Mouse (Mus musculus): ENCODE results near the gene Cyp8b1. TPM values are rescaled to one million over a fixed set of nuclear protein-coding genes. Genes with fewer than 3 reads are reported as not detected.

Cyp8b1 gene
- polyA plus RNA-seq, 1 experiment from 2014 or later = not detected

DNA sequence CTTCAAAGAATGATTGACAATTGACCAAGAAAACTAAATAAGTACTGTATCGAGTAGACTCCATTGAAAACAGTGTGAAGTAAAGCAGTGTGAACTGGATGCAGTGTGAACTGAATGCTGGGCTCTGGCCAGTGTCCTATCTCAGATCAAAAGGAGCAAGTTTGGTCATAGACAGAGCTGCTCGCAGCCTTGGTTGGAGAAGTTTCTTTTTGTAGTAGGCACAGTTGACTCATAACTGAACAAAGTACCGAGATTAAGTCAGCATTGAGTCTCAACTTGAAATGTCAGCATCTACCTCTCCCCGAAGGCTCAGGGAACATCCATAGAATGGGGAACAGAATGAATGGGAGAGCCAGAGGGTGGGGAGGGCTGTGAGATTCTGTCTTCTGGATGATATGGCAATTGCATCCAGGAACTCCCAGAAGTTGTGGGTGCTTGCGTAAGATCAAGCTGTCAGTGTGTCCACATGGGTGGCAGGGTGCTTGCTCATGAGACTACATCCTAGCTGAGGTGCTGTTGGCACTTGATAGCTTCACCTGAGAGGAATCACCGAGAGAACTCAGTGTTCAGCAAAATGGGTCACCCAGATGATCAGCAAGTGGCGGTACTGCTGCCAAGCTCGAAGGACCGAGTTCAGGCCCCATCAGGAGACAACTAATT is 8.9 kb upstream of the Cyp8b1 start:
- Histone ChIP-seq H3K36me3 (ENCODE audit: control insufficient read depth, insufficient read depth, low read length) (no peaks in the 10 kb centered on the region), H3K9ac (ENCODE audit: low read depth, low read length) (no peak overlapping the region), H3K4me2 (ENCODE audit: low read depth, low read length) (no peak overlapping the region), H3K4me1 (ENCODE audit: control insufficient read depth, insufficient read depth, low read length) (no peaks in the 10 kb centered on the region), H3K4me3 (ENCODE audit: low read length) (no peak overlapping the region), H3K9me3 (ENCODE audit: control insufficient read depth, low read length) (no peaks in the 10 kb centered on the region), H3K27ac (ENCODE audit: low read length) (no peak overlapping the region), H3K27me3 (replicated peaks; ENCODE audit: control insufficient read depth, insufficient read depth, low read length) (no peaks in the 10 kb centered on the region)
- 92% methylated on average over 9 of the region's 9 CpGs for WGBS
- ATAC-seq = no peak

DNA sequence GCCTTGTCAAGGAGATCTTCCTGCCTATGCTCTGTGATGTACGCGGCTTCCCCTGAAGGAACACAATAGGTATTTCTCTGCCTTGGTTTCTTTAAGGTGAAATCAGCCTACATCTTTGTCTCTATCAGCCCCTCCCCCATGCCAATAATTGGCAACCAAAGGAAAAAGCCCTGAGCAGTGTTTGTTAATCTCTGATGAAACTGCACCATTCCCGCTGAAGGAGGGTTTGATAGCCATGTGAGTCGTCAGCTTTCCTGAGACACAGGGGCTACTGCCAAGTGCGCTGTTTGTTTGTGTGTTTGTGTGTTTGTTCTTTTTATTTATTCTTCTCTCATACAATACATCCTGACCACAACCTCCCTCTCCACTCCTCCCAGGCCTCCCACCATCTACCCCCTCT is 7.8 kb upstream of the Cyp8b1 start:
- no peaks in the 10 kb centered on the region for H3K4me1 ChIP-seq (ENCODE audit: control insufficient read depth, insufficient read depth, low read length)
- H3K27ac ChIP-seq (ENCODE audit: low read length) = no peak overlapping the region
- no peak overlapping the region for H3K4me3 ChIP-seq (ENCODE audit: low read length)
- no peaks in the 10 kb centered on the region for H3K36me3 ChIP-seq (ENCODE audit: control insufficient read depth, insufficient read depth, low read length)
- H3K4me2 ChIP-seq (ENCODE audit: low read depth, low read length) = no peak overlapping the region
- H3K27me3 ChIP-seq (replicated peaks; ENCODE audit: control insufficient read depth, insufficient read depth, low read length) = no peaks in the 10 kb centered on the region
- ATAC-seq = no peak
- no peaks in the 10 kb centered on the region for H3K9me3 ChIP-seq (ENCODE audit: control insufficient read depth, low read length)
- no peak overlapping the region for H3K9ac ChIP-seq (ENCODE audit: low read depth, low read length)
- WGBS = 83% methylated on average over 5 of the region's 5 CpGs

DNA sequence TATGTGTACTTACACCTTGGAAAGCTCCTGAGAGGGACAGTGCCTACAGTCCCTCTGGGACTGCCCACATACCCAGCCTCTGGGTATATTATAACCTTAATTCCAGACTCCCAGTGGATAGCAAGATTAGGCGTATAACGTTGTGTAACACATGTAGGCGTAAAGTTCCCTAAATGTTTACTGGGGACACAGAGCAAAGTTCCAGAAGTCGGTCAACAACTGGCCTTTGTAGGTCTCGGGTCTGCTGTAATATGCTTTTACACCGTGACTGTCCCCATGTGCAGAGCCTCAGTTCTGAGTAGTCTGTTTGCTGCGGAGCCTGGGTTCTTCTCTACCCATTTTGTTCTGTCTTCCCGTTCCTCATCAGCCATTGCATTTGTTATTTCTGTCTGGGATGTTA is 7.3 kb upstream of the Cyp8b1 start:
- Histone ChIP-seq H3K9ac (ENCODE audit: low read depth, low read length) (no peak overlapping the region), H3K4me1 (ENCODE audit: control insufficient read depth, insufficient read depth, low read length) (no peaks in the 10 kb centered on the region), H3K36me3 (ENCODE audit: control insufficient read depth, insufficient read depth, low read length) (no peaks in the 10 kb centered on the region), H3K27me3 (replicated peaks; ENCODE audit: control insufficient read depth, insufficient read depth, low read length) (no peaks in the 10 kb centered on the region), H3K4me2 (ENCODE audit: low read depth, low read length) (no peak overlapping the region), H3K4me3 (ENCODE audit: low read length) (no peak overlapping the region), H3K9me3 (ENCODE audit: control insufficient read depth, low read length) (no peaks in the 10 kb centered on the region), H3K27ac (ENCODE audit: low read length) (no peak overlapping the region)
- no peak for ATAC-seq
- WGBS = 81% methylated on average over 8 of the region's 8 CpGs

DNA sequence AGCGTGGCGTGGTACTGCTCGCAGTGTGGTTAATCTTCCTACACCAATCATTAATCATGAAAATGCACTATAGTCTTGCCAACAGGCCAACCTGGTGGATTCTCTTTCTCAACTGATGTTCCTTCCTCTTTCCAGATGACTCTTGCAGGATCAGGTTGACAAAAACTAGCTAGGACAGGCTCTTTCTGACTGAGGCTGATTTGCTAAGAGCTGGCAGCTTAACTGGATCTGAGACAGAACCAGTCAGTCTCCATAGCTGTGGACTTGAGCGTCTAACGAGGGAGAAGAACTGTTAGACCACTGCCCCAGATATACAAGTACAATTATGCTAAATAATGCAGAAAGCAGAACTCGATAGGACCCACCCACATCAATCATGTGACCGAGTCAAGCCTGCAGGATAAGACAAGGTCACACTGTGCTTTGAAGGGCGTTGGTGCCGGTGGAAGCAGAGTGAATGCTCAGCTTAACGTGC is 3.0 kb upstream of the Cyp8b1 start:
- Histone ChIP-seq H3K27me3 (replicated peaks; ENCODE audit: control insufficient read depth, insufficient read depth, low read length) (no peaks in the 10 kb centered on the region), H3K9ac (ENCODE audit: low read depth, low read length) (no peak overlapping the region), H3K27ac (ENCODE audit: low read length) (no peak overlapping the region), H3K9me3 (ENCODE audit: control insufficient read depth, low read length) (no peaks in the 10 kb centered on the region), H3K4me2 (ENCODE audit: low read depth, low read length) (no peak overlapping the region), H3K36me3 (ENCODE audit: control insufficient read depth, insufficient read depth, low read length) (no peaks in the 10 kb centered on the region), H3K4me3 (ENCODE audit: low read length) (no peak overlapping the region), H3K4me1 (ENCODE audit: control insufficient read depth, insufficient read depth, low read length) (peaks cover 4% of the 10 kb centered on the region)
- no peak for ATAC-seq
- WGBS = 74% methylated on average over 10 of the region's 10 CpGs

DNA sequence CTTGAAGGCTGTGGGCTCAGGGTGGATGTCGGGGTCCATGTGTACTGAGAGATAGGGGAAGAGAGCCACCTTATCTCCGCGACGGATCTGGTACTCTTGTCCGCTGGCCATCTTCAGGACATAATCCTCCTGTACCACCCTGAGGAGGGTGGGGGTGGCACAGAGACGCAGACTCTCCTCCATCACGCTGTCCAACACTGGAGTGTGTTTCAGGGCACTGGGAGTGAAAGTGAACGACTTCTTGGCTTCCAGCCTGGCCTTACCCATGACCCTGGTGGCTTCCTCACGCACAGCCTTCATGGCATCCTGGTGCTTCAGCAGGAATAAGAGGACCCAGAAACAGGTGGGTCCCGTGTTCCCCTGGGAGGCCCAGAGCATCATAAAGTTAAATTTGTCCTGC is 1.0 kb downstream of the Cyp8b1 start:
- H3K4me2 ChIP-seq (ENCODE audit: low read depth, low read length) = no peak overlapping the region
- H3K4me3 ChIP-seq (ENCODE audit: low read length) = no peak overlapping the region
- H3K4me1 ChIP-seq (ENCODE audit: control insufficient read depth, insufficient read depth, low read length) = peaks cover 4% of the 10 kb centered on the region
- no peak overlapping the region for H3K27ac ChIP-seq (ENCODE audit: low read length)
- H3K9ac ChIP-seq (ENCODE audit: low read depth, low read length) = no peak overlapping the region
- ATAC-seq = no peak
- no peaks in the 10 kb centered on the region for H3K9me3 ChIP-seq (ENCODE audit: control insufficient read depth, low read length)
- H3K27me3 ChIP-seq (replicated peaks; ENCODE audit: control insufficient read depth, insufficient read depth, low read length) = no peaks in the 10 kb centered on the region
- H3K36me3 ChIP-seq (ENCODE audit: control insufficient read depth, insufficient read depth, low read length) = no peaks in the 10 kb centered on the region
- WGBS = 88% methylated on average over 10 of the region's 10 CpGs

DNA sequence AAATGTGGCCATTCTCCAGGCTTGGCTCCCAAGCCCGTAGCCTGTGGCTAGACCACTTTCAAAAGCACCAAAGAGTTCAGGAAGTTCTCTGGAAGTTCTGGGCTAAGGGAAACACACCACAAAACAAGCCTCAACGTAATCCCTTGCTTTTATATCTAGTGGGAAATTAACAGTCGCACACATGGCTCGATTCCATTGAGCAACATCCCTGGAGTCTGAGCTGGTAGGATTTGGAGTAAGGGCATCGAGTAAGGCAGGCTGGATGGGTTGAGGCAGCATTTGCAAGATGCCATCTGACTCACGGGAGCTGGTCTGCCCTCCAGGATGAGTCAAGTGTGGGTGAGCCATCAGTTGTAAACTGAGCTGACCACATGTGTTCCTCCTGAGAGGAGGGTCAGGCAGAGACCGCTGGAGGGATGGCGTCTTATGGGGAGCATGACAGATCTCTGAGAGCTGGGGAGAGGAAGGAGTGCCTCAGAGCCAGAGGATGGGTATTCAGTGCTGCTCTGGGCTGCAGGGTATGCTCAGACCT is 1.8 kb downstream of the Cyp8b1 start:
- Histone ChIP-seq H3K36me3 (ENCODE audit: control insufficient read depth, insufficient read depth, low read length) (no peaks in the 10 kb centered on the region), H3K27ac (ENCODE audit: low read length) (no peak overlapping the region), H3K9me3 (ENCODE audit: control insufficient read depth, low read length) (no peaks in the 10 kb centered on the region), H3K27me3 (replicated peaks; ENCODE audit: control insufficient read depth, insufficient read depth, low read length) (no peaks in the 10 kb centered on the region), H3K9ac (ENCODE audit: low read depth, low read length) (no peak overlapping the region), H3K4me3 (ENCODE audit: low read length) (no peak overlapping the region), H3K4me1 (ENCODE audit: control insufficient read depth, insufficient read depth, low read length) (peaks cover 4% of the 10 kb centered on the region), H3K4me2 (ENCODE audit: low read depth, low read length) (no peak overlapping the region)
- no peak for ATAC-seq
- WGBS = 79% methylated on average over 8 of the region's 8 CpGs

DNA sequence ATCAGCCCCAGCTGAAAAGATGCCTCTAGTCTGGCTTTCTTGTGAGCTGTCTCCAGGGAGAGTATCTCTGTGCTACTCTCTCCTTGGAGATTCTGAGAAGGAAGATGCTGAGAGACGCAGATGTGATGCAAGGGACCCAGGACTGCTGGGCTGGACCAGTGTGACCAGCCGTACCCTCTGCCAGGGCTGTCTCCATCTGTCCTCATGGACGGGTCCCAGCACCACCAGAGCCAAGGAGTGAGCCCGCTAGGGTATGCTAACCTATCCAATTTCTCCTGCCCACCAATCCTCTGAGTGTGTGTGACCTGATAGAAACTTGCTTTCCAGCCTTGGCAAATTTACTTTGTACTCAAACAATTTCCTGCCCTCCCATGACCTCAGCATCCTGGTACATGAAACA is 3.3 kb downstream of the Cyp8b1 start:
- no peaks in the 10 kb centered on the region for H3K36me3 ChIP-seq (ENCODE audit: control insufficient read depth, insufficient read depth, low read length)
- ATAC-seq = no peak
- H3K4me3 ChIP-seq (ENCODE audit: low read length) = no peak overlapping the region
- no peak overlapping the region for H3K4me2 ChIP-seq (ENCODE audit: low read depth, low read length)
- peaks cover 4% of the 10 kb centered on the region for H3K4me1 ChIP-seq (ENCODE audit: control insufficient read depth, insufficient read depth, low read length)
- no peak overlapping the region for H3K27ac ChIP-seq (ENCODE audit: low read length)
- H3K9ac ChIP-seq (ENCODE audit: low read depth, low read length) = no peak overlapping the region
- 81% methylated on average over 4 of the region's 4 CpGs for WGBS
- H3K9me3 ChIP-seq (ENCODE audit: control insufficient read depth, low read length) = no peaks in the 10 kb centered on the region
- no peaks in the 10 kb centered on the region for H3K27me3 ChIP-seq (replicated peaks; ENCODE audit: control insufficient read depth, insufficient read depth, low read length)

DNA sequence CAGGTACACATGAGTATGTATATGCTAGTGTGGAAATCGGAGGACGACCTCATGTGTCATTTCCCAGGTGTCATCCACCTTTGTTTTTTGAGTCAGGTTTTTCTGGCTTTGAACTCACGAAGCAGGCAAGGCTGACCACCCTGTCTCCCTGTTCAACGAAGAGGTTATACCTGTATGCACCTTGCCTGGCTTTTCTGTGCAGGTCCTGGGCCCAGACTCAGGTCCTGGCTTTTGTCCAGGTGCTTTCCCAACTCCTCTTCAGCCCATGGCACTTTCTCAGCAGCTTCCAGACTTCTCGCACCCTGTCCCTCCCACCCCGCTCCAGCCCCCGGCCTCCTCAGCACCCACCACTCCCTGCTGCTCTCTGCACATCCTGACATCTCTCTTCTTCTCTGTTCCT is 4.9 kb downstream of the Cyp8b1 start:
- no peak overlapping the region for H3K4me3 ChIP-seq (ENCODE audit: low read length)
- ATAC-seq = no peak

DNA sequence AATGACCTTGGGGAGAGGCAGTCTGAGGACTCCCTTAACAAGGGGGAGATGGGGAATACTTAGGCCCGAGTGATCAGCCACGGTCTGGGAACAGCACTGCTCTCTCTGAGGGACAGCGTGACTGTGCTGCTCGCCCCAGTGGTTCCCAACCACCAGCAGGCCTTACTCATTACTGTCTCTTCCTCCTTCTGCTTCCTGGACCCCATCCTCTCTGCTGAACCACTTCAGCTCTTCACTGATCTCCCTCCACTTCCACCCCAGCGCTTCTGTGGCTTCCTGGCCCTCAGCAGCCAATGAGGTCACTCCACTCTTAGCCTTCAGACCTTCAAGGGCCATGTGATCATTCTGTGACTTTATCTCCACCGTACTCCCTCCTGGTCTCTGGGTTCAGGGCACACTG is 6.5 kb downstream of the Cyp8b1 start:
- Histone ChIP-seq H3K4me1 (ENCODE audit: control insufficient read depth, insufficient read depth, low read length) (no peaks in the 10 kb centered on the region), H3K36me3 (ENCODE audit: control insufficient read depth, insufficient read depth, low read length) (no peaks in the 10 kb centered on the region), H3K4me3 (ENCODE audit: low read length) (no peak overlapping the region), H3K4me2 (ENCODE audit: low read depth, low read length) (no peak overlapping the region), H3K9me3 (ENCODE audit: control insufficient read depth, low read length) (no peaks in the 10 kb centered on the region), H3K27me3 (replicated peaks; ENCODE audit: control insufficient read depth, insufficient read depth, low read length) (no peaks in the 10 kb centered on the region), H3K9ac (ENCODE audit: low read depth, low read length) (no peak overlapping the region), H3K27ac (ENCODE audit: low read length) (no peak overlapping the region)
- ATAC-seq = no peak
- 72% methylated on average over 6 of the region's 6 CpGs for WGBS

More for the DNA sequence above, 4.9 kb downstream of the Cyp8b1 start:
- Histone ChIP-seq H3K27me3 (replicated peaks; ENCODE audit: control insufficient read depth, insufficient read depth, low read length) (no peaks in the 10 kb centered on the region), H3K9me3 (ENCODE audit: control insufficient read depth, low read length) (no peaks in the 10 kb centered on the region), H3K9ac (ENCODE audit: low read depth, low read length) (no peak overlapping the region), H3K4me1 (ENCODE audit: control insufficient read depth, insufficient read depth, low read length) (peaks cover 4% of the 10 kb centered on the region), H3K27ac (ENCODE audit: low read length) (no peak overlapping the region), H3K36me3 (ENCODE audit: control insufficient read depth, insufficient read depth, low read length) (no peaks in the 10 kb centered on the region), H3K4me2 (ENCODE audit: low read depth, low read length) (no peak overlapping the region)
- 93% methylated on average over 7 of the region's 7 CpGs for WGBS

DNA sequence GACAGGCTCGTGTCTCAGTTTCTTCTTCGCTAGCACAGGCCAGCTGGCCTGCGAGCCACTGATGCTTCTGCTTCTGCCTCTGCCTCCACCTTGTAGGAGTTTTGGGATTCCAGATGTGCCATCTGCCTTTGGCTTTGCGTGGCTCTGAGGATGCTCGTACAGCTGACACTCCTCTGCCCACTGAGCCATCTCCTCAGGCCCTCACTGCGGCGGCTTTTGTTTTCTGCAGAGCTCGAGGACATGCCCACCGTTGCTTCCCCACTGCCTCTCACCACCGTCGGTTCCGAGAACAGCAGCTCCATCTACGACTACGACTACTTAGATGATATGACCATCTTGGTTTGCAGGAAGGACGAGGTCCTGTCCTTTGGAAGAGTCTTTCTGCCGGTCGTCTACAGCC is 7.8 kb downstream of the Cyp8b1 start:
- no peak overlapping the region for H3K4me3 ChIP-seq (ENCODE audit: low read length)
- no peaks in the 10 kb centered on the region for H3K4me1 ChIP-seq (ENCODE audit: control insufficient read depth, insufficient read depth, low read length)
- no peak overlapping the region for H3K4me2 ChIP-seq (ENCODE audit: low read depth, low read length)
- no peaks in the 10 kb centered on the region for H3K27me3 ChIP-seq (replicated peaks; ENCODE audit: control insufficient read depth, insufficient read depth, low read length)
- H3K9ac ChIP-seq (ENCODE audit: low read depth, low read length) = no peak overlapping the region
- WGBS = 89% methylated on average over 17 of the region's 17 CpGs
- no peak overlapping the region for H3K27ac ChIP-seq (ENCODE audit: low read length)
- no peak for ATAC-seq
- H3K36me3 ChIP-seq (ENCODE audit: control insufficient read depth, insufficient read depth, low read length) = no peaks in the 10 kb centered on the region
- H3K9me3 ChIP-seq (ENCODE audit: control insufficient read depth, low read length) = no peaks in the 10 kb centered on the region

All from intestine, embryonic 16.5 days (tissue).